Mouse (Mus musculus): ENCODE measurements around the gene Nfx1. TPM values are rescaled to one million over a fixed set of nuclear protein-coding genes. Genes with fewer than 3 reads are reported as not detected.

Gene Nfx1
- polyA plus RNA-seq, 1 experiment: 104 TPM

DNA sequence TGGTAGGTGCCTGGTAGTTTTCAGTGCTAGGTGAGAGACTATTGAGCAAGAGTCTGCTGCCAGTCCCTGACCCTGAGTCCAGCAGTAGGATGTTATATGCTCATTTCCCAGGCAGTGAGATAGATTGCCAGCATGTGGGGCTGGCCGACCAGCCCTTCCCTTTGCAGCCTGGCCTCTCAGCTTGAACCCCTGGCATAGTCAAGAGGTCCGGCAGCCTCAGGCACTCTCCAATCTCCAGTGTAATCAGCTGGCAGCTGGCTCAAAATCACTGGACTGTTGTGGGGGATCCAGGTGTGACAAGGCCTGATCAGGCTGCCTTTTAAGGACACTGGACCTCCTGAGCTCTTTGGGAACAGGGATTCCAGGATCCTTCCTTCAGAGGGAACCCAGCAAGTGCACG is 92.6 kb downstream of the Nfx1 start:
- no peaks in the 10 kb centered on the region for H3K4me1 ChIP-seq (ENCODE audit: control insufficient read depth, insufficient read depth, low read length)
- H3K27ac ChIP-seq (ENCODE audit: insufficient read depth, low read length): no peak overlapping the region
- TF ChIP-seq POLR2A (IDR thresholded peaks at IDR 0.05; ENCODE audit: insufficient read depth, low read length): no peak
- H3K36me3 ChIP-seq (ENCODE audit: control insufficient read depth, insufficient read depth, low read length, poor library complexity, severe bottlenecking): no peaks in the 10 kb centered on the region
- H3K4me3 ChIP-seq (ENCODE audit: low read depth, low read length): no peak overlapping the region
- no peaks in the 10 kb centered on the region for H3K27me3 ChIP-seq (ENCODE audit: control insufficient read depth, insufficient read depth, low read length, poor library complexity, severe bottlenecking)
- no peaks in the 10 kb centered on the region for H3K9me3 ChIP-seq (replicated peaks; ENCODE audit: control insufficient read depth, insufficient read depth, low read length, poor library complexity, severe bottlenecking)
- no peak overlapping the region for H3K9ac ChIP-seq (ENCODE audit: low read depth, poor library complexity, severe bottlenecking)

DNA sequence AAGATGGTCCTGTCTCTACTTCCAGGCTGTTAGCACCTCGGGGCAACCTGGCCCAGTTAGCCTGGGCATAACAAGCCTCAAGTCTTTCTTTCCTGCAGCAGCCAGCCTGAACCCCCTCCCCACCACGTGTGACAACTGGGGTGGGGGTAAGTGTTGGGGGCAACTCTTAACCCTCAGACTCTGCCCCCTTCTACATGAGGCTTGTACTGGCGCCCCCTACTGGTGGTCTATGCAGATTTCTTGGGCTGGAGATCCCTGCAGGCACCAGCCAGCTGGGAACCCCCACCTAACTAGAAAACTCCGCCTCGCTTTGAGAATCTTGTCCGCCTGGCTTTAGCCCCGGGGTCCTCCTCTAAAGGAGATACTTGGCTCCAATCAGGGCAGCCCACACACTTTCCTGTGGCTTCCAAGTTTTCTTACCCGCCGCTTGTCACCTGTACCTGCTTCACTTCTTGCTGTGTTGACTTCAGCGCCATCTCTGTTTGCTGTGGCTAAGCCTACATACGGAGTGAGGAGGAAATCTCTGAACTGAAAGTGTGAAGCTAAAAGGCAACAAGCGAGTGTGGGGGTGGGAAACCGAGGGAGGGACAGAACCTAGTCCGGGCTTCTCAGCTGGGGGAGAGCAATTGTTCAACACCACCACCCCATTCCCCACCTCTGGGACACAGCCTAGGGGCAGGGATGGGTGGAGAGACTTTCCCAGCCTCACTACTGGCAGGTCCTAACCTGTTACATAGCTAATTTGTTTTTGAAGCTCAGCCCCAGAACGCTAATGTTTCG is 93.4 kb downstream of the Nfx1 start:
- Histone ChIP-seq H3K4me1 (ENCODE audit: control insufficient read depth, insufficient read depth, low read length) (no peaks in the 10 kb centered on the region), H3K9ac (ENCODE audit: low read depth, poor library complexity, severe bottlenecking) (no peak overlapping the region), H3K36me3 (ENCODE audit: control insufficient read depth, insufficient read depth, low read length, poor library complexity, severe bottlenecking) (no peaks in the 10 kb centered on the region), H3K4me3 (ENCODE audit: low read depth, low read length) (peak overlapping the region; percentile 11), H3K27me3 (ENCODE audit: control insufficient read depth, insufficient read depth, low read length, poor library complexity, severe bottlenecking) (no peaks in the 10 kb centered on the region), H3K9me3 (replicated peaks; ENCODE audit: control insufficient read depth, insufficient read depth, low read length, poor library complexity, severe bottlenecking) (no peaks in the 10 kb centered on the region), H3K27ac (ENCODE audit: insufficient read depth, low read length) (no peak overlapping the region)
- TF ChIP-seq CTCF (IDR thresholded peaks at IDR 0.05; ENCODE audit: low read depth, low read length) (peak; percentile 75), EP300 (IDR thresholded peaks at IDR 0.05; ENCODE audit: insufficient read depth, low read depth, low read length) (no peak), POLR2A (IDR thresholded peaks at IDR 0.05; ENCODE audit: insufficient read depth, low read length) (no peak)

DNA sequence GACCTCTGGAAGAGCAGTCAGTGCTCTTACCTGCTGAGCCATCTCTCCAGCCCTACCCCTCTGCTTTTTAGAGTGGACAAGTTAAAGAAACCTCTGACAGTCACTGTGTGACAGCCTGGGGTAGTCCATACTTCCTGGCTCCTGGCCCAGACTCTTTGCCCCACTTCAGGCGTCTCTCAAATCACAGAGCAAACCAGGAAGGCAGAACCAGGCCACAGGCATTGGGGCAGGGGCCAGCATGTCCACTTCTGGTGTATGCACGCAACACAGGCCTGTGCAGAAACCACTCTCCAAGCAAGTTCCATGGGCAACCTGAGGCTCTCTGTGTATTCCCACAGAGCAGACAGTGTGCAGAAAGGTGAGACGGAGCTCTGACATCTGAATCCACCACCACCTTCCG is 94.5 kb downstream of the Nfx1 start:
- Histone ChIP-seq H3K27me3 (ENCODE audit: control insufficient read depth, insufficient read depth, low read length, poor library complexity, severe bottlenecking) (no peaks in the 10 kb centered on the region), H3K27ac (ENCODE audit: insufficient read depth, low read length) (no peak overlapping the region), H3K4me3 (ENCODE audit: low read depth, low read length) (no peak overlapping the region), H3K9ac (ENCODE audit: low read depth, poor library complexity, severe bottlenecking) (no peak overlapping the region), H3K9me3 (replicated peaks; ENCODE audit: control insufficient read depth, insufficient read depth, low read length, poor library complexity, severe bottlenecking) (no peaks in the 10 kb centered on the region), H3K36me3 (ENCODE audit: control insufficient read depth, insufficient read depth, low read length, poor library complexity, severe bottlenecking) (no peaks in the 10 kb centered on the region), H3K4me1 (ENCODE audit: control insufficient read depth, insufficient read depth, low read length) (no peaks in the 10 kb centered on the region)
- TF ChIP-seq CTCF (IDR thresholded peaks at IDR 0.05; ENCODE audit: low read depth, low read length) (no peak), POLR2A (IDR thresholded peaks at IDR 0.05; ENCODE audit: insufficient read depth, low read length) (no peak), EP300 (IDR thresholded peaks at IDR 0.05; ENCODE audit: insufficient read depth, low read depth, low read length) (no peak)

DNA sequence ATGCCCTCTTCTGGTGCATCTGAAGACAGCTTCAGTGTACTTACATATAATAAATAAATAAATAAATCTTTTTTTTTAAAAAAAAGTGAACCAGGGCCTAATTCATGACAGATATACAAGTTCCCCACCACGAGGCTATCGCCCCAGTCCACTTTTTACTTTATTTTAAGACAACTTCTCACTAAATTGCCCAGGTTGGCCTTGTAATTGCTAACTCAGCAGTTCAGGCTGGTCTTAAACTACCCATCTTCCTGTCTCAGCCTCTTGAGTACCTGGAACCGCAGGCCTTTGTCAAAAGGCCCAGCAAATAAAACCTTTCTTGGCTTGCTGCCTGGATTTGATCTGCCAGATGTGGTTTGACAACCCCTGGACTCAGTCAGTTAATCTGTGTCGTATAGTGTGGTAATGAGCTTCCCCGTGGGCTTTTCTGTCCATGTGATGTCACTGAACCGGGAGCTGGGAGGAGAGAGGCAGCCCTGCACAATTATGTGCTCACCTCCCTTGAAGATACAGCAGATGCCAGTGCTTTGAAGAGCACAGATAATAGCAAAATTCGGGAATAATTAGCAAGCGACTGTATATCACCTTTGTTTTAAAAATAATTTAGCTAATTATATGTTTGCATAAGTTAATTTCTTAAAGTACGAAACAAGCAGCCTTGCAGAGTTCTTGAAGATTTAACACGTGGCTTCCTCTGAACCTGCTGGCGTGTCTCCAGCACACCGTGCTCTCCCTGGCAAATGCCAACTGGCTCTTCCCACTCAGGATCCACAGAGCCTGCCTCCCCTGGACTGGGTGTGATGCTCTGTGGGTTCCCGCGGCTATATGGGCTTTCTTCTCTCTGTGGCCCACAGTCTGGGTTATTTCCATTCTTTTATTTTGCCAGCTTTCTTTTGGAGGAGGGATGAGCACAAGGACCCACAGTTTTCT is 101.1 kb downstream of the Nfx1 start:
- no peak for TF ChIP-seq POLR2A (IDR thresholded peaks at IDR 0.05; ENCODE audit: insufficient read depth, low read length)
- TF ChIP-seq CTCF (IDR thresholded peaks at IDR 0.05; ENCODE audit: low read depth, low read length): no peak
- TF ChIP-seq EP300 (IDR thresholded peaks at IDR 0.05; ENCODE audit: insufficient read depth, low read depth, low read length): no peak
- H3K27ac ChIP-seq (ENCODE audit: insufficient read depth, low read length): no peak overlapping the region
- H3K36me3 ChIP-seq (ENCODE audit: control insufficient read depth, insufficient read depth, low read length, poor library complexity, severe bottlenecking): no peaks in the 10 kb centered on the region
- no peaks in the 10 kb centered on the region for H3K27me3 ChIP-seq (ENCODE audit: control insufficient read depth, insufficient read depth, low read length, poor library complexity, severe bottlenecking)
- H3K4me3 ChIP-seq (ENCODE audit: low read depth, low read length): no peak overlapping the region
- no peaks in the 10 kb centered on the region for H3K4me1 ChIP-seq (ENCODE audit: control insufficient read depth, insufficient read depth, low read length)
- H3K9me3 ChIP-seq (replicated peaks; ENCODE audit: control insufficient read depth, insufficient read depth, low read length, poor library complexity, severe bottlenecking): no peaks in the 10 kb centered on the region
- H3K9ac ChIP-seq (ENCODE audit: low read depth, poor library complexity, severe bottlenecking): no peak overlapping the region

DNA sequence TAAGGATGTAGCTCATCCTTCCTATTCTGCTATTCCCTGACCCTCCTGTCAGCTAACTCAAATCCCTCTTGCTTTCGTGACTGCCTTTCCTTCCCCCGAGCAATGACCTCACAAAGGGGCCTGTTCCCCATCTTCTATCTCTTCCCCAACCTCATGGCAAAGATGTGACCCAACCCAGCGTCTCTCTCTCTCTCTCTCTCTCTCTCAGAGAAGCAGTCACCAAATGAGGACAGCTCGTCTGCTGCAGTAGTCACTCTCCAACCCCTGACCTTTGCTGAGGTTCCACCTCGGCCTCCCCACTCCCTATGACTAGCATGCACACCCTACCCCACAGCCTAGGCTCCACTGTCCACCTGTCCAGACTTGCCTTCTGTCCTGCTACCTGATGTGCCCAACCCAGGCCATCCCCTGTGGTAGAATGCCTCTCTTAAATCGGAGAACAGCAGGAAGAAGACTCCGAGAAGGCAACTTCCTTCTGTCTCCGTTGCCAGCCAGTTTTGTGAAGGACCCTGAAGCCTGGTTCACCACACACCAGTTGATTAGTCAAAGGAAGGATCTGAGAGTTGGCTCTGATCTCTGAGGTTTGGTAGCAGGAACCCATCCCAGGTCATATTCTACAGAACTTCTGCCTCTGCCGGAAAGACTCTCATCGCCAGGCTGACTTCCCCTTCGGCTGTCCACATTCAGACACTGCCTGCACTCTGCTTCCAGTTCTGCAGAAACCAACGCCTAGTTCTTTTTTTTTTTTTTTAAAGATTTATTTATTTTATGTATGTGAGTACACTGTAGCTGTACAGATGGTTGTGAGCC is 102.5 kb downstream of the Nfx1 start:
- Histone ChIP-seq H3K9me3 (replicated peaks; ENCODE audit: control insufficient read depth, insufficient read depth, low read length, poor library complexity, severe bottlenecking) (no peaks in the 10 kb centered on the region), H3K36me3 (ENCODE audit: control insufficient read depth, insufficient read depth, low read length, poor library complexity, severe bottlenecking) (no peaks in the 10 kb centered on the region), H3K9ac (ENCODE audit: low read depth, poor library complexity, severe bottlenecking) (no peak overlapping the region), H3K27ac (ENCODE audit: insufficient read depth, low read length) (no peak overlapping the region), H3K27me3 (ENCODE audit: control insufficient read depth, insufficient read depth, low read length, poor library complexity, severe bottlenecking) (no peaks in the 10 kb centered on the region), H3K4me1 (ENCODE audit: control insufficient read depth, insufficient read depth, low read length) (no peaks in the 10 kb centered on the region), H3K4me3 (ENCODE audit: low read depth, low read length) (no peak overlapping the region)
- TF ChIP-seq EP300 (IDR thresholded peaks at IDR 0.05; ENCODE audit: insufficient read depth, low read depth, low read length): no peak
- TF ChIP-seq CTCF (IDR thresholded peaks at IDR 0.05; ENCODE audit: low read depth, low read length): no peak
- TF ChIP-seq POLR2A (IDR thresholded peaks at IDR 0.05; ENCODE audit: insufficient read depth, low read length): no peak

Data from ES-Bruce4 (cell line).